Mouse (Mus musculus) cerebellum, adult 18-20 months (tissue): Measurements from ENCODE around the gene Slc16a14.

Experiments
- DNase-seq, 2 experiments: peaks; one replicate each; pipeline ENCODE4 v3.0.0; 2021

The Slc16a14 gene

GRCm38 (mm10) chr1:84904467-84904866 is 30.5 kb downstream of the Slc16a14 start:
- no peak for DNase-seq

DNA sequence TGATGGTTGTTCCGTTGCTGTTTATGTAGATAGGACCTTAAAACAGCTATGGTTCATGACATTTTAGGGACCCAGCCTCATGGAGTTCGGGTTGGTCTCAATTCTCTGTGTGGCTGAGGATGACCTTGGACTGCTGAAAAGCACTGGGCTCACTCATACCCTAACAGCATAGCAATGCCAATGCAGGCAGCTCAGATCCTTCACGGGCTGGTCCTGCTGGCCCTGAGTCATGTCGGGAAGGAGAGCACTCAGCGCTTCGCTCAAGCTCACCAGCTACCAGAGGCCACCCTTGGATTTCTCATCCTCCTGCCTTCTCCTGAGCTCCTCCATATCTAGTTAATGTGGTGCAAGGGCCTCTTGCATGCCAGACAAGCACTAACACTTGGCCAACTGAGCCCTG is 35.8 kb downstream of the Slc16a14 start:
- DNase-seq = no peak

DNA sequence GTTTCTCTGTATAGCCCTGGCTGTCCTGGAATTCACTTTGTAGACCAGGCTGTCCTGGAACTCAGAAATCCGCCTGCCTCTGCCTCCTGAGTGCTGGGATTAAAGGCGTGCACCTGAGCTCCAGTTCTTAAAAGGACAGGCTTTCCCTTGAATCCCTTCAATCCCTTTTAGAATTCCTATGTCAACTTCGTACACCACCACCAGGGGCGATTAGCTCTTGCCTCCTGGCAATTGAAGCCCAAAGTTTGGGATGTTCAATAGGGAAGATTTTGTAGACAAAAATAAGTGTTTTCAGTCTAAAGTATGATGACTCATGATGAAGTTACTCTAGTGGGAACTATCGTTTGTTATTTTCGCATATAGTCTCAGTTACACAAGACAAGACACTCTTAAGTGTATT is 37.6 kb downstream of the Slc16a14 start:
- DNase-seq = no peak

DNA sequence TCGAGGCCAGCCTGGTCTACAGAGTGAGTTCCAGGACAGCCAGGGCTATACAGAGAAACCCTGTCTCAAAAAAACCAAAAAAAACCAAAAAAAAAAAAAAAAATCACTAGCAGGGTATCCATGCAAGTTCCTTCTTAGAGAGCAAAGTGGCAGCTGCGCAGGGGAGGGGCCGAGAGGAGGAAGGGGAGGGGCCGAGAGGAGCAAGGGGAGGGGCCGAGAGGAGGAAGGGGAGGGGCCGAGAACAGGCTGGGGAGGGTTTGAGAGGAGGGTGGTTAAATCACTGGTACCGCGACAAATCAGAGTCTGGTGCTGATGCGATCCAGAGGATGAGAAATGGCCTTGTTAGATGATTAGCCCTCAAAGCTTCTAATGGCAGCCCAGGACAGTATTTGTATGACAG is 43.2 kb downstream of the Slc16a14 start:
- no peak for DNase-seq

GRCm38 (mm10) chr1:84890503-84890902 is 44.4 kb downstream of the Slc16a14 start:
- no peak for DNase-seq

GRCm38 (mm10) chr1:84890005-84890393 is 44.9 kb downstream of the Slc16a14 start:
- DNase-seq = no peak

DNA sequence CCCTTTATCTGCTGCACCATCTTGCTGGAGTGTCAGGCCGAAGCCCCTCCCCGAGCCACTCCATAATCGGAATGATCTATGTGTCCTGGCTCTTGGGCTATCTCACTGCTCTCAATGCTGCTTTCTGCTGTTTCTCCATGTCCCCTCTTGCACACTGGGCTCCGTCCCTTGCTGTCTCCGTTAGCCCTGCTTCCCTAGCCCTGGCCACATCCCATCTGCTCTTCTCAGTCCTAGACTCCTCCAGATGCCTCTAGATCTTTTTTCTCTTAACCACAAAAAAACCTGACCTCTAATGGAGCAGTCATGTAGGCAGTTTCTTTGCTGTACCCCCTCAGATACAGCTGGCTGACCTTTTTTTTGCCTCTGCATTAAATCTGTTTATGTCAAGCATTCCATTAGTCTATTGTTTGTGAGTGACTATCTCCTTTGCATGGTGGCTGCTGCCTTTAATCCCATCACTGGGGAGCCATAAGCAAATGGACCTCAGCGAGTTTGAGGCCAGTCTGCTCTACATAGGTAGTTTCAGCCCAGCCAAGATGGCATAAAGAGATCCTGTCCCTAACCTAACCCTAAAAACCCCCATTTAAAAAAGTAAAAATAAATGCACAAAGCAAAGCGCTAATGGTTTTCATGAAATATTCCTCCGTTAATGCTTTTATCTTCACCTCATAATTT is 45.5 kb downstream of the Slc16a14 start:
- no peak for DNase-seq

DNA sequence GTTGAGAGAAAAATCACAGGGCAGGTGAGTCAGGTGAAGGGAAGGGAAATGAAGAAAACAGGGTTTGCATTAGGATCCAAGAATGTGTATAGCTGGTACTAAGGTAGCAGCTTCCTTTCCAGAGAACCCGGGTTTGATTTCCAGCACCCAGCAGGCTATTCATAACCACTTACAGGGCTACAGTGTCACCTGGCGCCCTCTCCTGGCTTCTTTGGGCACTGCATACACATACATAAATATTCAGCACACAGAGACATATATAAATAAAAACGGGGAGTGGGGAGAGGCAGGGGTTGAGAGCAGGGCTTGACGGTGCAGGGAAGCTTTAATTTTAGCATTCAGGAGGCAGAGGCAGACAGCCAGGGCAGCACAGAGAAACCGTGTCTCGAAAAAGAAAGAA is 49.0 kb downstream of the Slc16a14 start:
- DNase-seq = no peak

- peak in 1 of 2 experiments; percentile 6 for DNase-seq
Measured at GRCm38 (mm10) chr1:84885174-84885573, 49.8 kb downstream of the Slc16a14 start.

- DNase-seq = no peak
Measured at GRCm38 (mm10) chr1:84883889-84884288, 51.0 kb downstream of the Slc16a14 start.

- no peak for DNase-seq
Measured at GRCm38 (mm10) chr1:84882937-84883336, 52.0 kb downstream of the Slc16a14 start.

GRCm38 (mm10) chr1:84882066-84882532 is 52.8 kb downstream of the Slc16a14 start:
- DNase-seq = no peak

DNA sequence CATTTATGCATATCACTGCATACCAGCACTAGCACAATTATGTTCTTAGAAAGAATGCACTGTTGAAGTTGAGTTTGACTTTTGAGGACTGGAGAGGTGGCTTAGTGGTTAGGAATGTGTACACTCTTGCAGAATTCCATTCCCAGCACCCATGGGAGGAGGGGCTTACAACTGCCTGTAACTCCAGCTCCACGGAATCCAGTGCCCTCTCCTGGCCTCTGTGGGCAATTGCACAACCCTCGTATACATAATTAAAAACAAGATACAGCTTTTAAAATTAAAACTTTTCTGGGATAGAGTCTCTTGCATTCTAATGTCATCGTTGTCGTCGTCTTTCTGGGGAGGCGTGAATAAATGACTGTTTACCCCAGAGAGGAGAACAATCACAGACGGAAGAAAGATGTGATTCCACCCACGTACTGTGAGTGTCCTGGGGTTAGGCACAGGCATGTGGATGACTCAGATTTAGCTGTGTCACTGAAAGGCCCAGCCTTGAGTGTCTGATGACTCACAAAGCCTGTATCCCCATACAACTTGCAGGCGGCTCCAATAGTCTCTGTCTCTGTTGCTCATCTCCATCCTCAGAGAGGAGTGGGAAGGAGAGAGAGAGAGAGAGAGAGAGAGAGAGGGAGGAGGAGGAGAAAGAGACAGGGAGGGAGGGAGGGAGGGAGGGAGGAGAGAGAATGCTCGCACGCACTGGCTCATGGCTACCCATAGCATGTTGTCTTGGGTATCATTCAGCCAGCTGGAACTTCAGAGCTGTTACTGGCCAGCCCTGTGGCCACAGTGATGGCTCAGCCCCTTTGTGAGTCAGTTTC is 53.5 kb downstream of the Slc16a14 start:
- no peak for DNase-seq

DNA sequence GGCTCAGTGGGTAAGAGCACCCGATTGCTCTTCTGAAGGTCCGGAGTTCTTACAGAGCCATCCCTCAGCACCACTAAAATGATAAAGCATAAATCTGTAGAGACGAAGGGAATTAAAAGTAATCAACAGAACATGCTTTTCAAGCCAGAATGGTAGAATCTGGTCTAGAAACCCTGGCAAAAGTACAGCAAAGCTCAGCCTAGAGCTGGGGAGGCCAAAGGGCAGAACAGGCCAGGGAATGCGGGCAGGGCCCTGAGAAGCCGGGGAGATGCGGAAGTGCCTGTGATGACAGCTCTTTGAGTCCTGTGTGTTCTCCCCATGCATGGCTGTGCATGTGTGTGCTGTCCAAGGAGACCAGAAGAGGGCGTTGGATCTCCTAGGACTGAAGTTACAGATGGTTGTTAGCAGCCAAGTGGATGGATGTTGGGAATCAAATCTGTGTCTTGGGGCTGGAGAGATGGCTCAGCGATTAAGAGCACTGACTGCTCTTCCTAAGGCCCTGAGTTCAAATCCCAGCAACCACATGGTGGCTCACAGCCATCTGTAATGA is 55.3 kb downstream of the Slc16a14 start:
- DNase-seq = no peak

DNA sequence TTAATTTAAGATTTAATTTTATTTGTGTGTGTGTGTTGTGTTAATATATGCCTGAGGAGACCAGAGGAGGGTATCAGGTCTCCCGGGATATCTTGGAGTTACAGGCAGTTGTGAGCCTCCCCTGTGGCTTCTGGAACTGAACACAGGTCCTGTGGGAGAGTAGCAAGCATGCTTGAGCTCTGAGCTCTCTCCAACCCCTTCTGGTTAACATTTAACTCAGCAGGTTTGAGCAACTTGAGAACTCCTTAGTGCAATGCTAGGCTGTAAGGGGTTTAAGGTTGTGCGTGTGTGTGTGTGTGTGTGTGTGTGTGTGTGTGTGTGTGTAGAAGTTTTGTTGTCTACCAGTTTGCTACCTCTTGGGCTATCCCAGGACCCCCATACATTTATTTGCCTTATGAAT is 57.3 kb downstream of the Slc16a14 start:
- no peak for DNase-seq

DNA sequence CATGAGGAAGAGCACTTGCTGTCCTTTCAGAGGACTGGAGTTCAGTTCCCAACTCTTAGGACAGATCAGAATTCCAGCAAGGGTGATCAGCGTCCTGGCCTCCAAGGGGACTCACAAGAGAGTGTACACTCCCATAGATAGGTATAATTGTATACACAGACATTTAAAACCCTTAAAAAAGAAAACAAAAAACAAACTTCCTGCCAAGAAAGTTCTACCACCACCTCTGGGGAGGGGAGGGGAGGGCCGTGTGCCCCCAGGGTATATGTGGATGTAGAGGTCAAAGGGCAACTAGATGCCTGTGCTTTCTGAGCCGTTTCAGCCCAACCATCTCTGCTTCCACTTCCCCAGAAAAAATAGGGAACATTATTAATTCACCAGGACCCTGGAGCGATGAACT is 62.0 kb downstream of the Slc16a14 start:
- DNase-seq = no peak

- no peak for DNase-seq
Measured at GRCm38 (mm10) chr1:84872105-84872504, 62.8 kb downstream of the Slc16a14 start.

DNA sequence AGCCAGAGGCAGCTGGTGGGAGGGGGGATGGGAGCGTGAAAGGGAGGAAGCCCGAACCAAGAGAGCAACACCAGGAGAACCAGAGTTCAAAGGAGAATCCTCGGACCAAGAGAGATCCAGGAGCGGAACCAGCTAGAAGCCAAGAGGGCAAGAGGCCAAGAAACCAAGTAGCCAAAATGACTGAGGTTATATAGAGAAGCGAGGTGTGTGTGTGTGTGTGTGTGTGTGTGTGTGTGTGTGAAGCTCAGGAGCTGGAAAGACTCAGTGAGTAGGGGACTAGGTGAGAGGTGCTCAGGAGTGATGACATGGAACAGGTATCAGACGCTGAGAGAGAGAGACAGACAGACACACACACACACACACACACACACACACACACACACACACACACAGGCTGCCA is 63.8 kb downstream of the Slc16a14 start:
- DNase-seq = no peak

DNA sequence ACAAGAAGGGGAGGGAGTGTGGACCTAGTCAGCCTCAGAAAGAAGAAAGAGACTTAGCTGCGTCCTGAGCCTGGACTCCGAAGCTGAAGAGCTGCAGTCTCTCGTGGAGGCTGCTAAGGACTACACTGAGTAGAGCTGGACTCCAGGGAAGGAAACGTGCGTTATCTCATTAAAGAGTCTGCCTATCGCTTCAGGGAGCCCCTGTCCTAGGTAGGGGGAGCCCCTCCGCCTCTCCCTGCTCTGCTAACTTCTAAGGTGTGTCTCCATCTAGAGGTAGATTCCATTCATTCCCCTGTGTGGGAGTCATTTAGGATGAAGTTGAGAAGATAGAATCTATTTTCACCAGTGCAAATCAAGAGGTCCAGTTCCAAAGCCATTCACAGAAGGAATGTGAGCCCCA is 65.4 kb downstream of the Slc16a14 start:
- no peak for DNase-seq

GRCm38 (mm10) chr1:84868841-84869240 is 66.1 kb downstream of the Slc16a14 start:
- no peak for DNase-seq

DNA sequence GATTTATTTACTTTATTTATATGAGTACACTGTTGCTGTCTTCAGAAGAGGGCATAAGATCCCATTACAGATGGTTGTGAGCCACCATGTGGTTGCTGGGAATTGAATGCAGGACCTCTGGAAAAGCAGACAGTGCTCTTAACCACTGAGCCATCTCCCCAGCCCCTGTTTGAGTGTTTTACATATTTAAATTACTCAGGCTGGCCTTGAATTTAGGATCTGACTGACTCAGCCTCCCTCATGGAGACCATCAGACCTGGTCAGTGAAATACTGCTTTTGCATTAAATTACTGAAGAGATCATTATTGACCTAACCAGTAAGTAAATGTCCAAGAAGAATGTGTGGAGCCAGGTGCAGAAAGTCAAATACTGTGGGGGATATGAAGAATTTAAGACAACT is 66.6 kb downstream of the Slc16a14 start:
- no peak for DNase-seq

DNA sequence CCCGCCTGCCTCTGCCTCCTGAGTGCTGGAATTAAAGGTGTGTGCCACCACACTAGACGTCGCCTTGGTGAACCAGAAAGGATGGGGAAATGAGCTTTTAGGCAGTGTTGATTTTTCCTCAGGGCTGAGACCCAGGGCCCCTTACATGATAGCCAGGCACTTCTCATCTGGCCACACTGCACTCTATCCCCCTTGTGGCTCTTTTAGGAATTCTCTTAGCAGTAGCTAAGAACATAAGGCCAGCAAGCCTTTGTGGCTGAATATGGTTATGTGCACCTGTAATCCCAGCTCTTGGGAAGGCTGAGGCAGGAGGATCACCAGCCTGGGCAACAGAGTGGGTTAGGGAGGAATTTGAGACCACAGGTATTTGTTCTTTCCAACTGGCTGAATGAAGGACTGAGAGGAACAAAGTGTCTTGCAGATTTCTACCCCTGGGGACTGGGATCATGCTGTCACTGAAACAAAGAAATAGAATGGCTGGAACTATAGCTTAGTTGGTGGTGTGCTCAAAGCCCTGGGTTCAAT is 68.2 kb downstream of the Slc16a14 start:
- DNase-seq = no peak

DNA sequence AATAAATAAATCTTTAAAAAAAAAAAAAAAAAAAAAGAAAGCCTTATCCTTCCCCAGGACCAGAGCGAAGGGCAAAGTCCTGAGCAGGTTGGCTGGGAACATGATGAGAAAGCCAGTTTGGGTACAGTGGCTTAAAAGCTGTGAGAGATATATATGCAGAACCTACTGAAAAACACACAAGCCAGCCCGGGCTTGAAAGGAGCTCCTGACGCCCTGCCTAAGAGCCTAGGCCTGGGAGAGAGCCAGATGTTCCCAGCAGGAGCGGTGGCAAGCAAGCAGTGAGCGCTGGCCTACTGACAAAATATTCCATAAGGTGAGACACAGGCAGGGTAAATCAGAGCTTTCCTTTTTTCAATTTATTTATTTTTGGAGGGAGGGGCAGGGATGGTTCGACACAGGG is 68.7 kb downstream of the Slc16a14 start:
- no peak for DNase-seq

GRCm38 (mm10) chr1:84864645-84865044 is 70.3 kb downstream of the Slc16a14 start:
- no peak for DNase-seq
